In genomic region chr1:84153943-84154342, GRCm38 (mm10) we compare ENCODE assay signal across 10 mouse cellular contexts.
DNase-seq lines count a peak whose midpoint lies in the region; ATAC-seq and TF ChIP-seq lines count a peak whose summit lies in the region.
"Had no signal": no experiment of that assay in that cellular context is flagged by ENCODE, and none has a peak within 500 bp of the region (broad histone marks: within the 10 kb centered on the region; RNA-seq: fewer than 3 reads in every experiment).

No protein-coding gene starts in this region.

- no peak overlapping the region for H3K4me2 ChIP-seq in liver, embryonic 12.5 days
- H3K4me2 ChIP-seq in hindbrain, embryonic 13.5 days: no peak overlapping the region
- H3K4me2 ChIP-seq: liver, embryonic 13.5 days had no signal

- ATAC-seq in cerebellum, adult (ENCODE audit: insufficient number of reproducible peaks, low FRiP score, low TSS enrichment): no peak
- ATAC-seq in liver, embryonic 12.5 days: no peak
- ATAC-seq in hindbrain, embryonic 13.5 days (ENCODE audit: low FRiP score): 0 out of 2 replicates have a peak, but pooled peaks have one; percentile 43
- ATAC-seq in monocyte, adult 5-6 weeks (replicated peaks; ENCODE audit: insufficient number of reproducible peaks, low FRiP score, low TSS enrichment, poor library complexity, severe bottlenecking): no peak

- TF ChIP-seq POLR2A in liver, adult 2 months (IDR thresholded peaks at IDR 0.05; ENCODE audit: extremely low read depth, insufficient read depth, low read length): no peak

- no peak overlapping the region for H3K9ac ChIP-seq in liver, adult 2 months (ENCODE audit: low read depth, low read length)
- H3K9ac ChIP-seq in liver, embryonic 12.5 days: no peak overlapping the region
- no peak overlapping the region for H3K9ac ChIP-seq in hindbrain, embryonic 13.5 days
- H3K9ac ChIP-seq: liver, embryonic 13.5 days had no signal

- no peaks in the 10 kb centered on the region for H3K4me1 ChIP-seq in liver, adult 2 months (ENCODE audit: control insufficient read depth, insufficient read depth, low read length)
- H3K4me1 ChIP-seq in liver, embryonic 12.5 days: no peaks in the 10 kb centered on the region
- peaks cover 7% of the 10 kb centered on the region for H3K4me1 ChIP-seq in hindbrain, embryonic 13.5 days (replicated peaks)
- H3K4me1 ChIP-seq: liver, embryonic 13.5 days had no signal

- WGBS in liver, adult 2 months: 70% methylated on average over 4 of the region's 4 CpGs
- 54% methylated on average over 4 of the region's 4 CpGs for WGBS in liver, embryonic 12.5 days (ENCODE audit: insufficient replicate concordance)
- 56% methylated on average over 4 of the region's 4 CpGs for WGBS in hindbrain, embryonic 13.5 days

- no peaks in the 10 kb centered on the region for H3K27me3 ChIP-seq in liver, adult 2 months (ENCODE audit: control insufficient read depth, insufficient read depth, low read length)
- no peaks in the 10 kb centered on the region for H3K27me3 ChIP-seq in liver, embryonic 12.5 days (replicated peaks)
- H3K27me3 ChIP-seq in hindbrain, embryonic 13.5 days: no peaks in the 10 kb centered on the region
- H3K27me3 ChIP-seq: liver, embryonic 13.5 days had no signal

- peaks cover 6% of the 10 kb centered on the region; the same call in 1 of the 2 replicates for H3K79me2 ChIP-seq in liver, adult 2 months (ENCODE audit: control insufficient read depth, insufficient read depth, low read length)

- H3K27ac ChIP-seq in liver, adult 2 months (replicated peaks; ENCODE audit: insufficient read depth, low read depth, low read length): no peak overlapping the region
- H3K27ac ChIP-seq in liver, embryonic 12.5 days: no peak overlapping the region
- no peak overlapping the region; the same call in 1 of the 2 replicates for H3K27ac ChIP-seq in hindbrain, embryonic 13.5 days
- H3K27ac ChIP-seq: liver, embryonic 13.5 days had no signal

- peaks cover 20% of the 10 kb centered on the region for H3K36me3 ChIP-seq in liver, adult 2 months (ENCODE audit: control insufficient read depth, insufficient read depth, low read length)
- H3K36me3 ChIP-seq in liver, embryonic 12.5 days: no peaks in the 10 kb centered on the region
- peaks cover under 1% of the 10 kb centered on the region for H3K36me3 ChIP-seq in hindbrain, embryonic 13.5 days
- H3K36me3 ChIP-seq: G1E; liver, embryonic 13.5 days had no signal

- TF ChIP-seq CTCF in liver, adult 2 months (IDR thresholded peaks at IDR 0.05; ENCODE audit: low read depth, low read length): peak; percentile 44; the same call in 1 of the 2 replicates

- DNase-seq in cerebellum, postnatal 10 days: peak; percentile 53 to 60
- DNase-seq in liver, adult 2 months (ENCODE audit: extremely low read depth, low read depth, low spot score): peak; percentile 49
- peak; percentile 29 for DNase-seq in adrenal gland, postnatal 25 days
- peak; percentile 63 for DNase-seq in retina, embryonic 14.5 days (ENCODE audit: low spot score)
- DNase-seq: liver, embryonic 13.5 days had no signal

- H3K4me3 ChIP-seq in liver, adult 2 months (ENCODE audit: insufficient read depth, low read depth, low read length): no peak overlapping the region
- H3K4me3 ChIP-seq in liver, embryonic 12.5 days: no peak overlapping the region
- H3K4me3 ChIP-seq in hindbrain, embryonic 13.5 days: no peak overlapping the region
- H3K4me3 ChIP-seq: liver, embryonic 13.5 days had no signal

- no peaks in the 10 kb centered on the region for H3K9me3 ChIP-seq in liver, embryonic 12.5 days (replicated peaks)
- no peaks in the 10 kb centered on the region for H3K9me3 ChIP-seq in hindbrain, embryonic 13.5 days
- H3K9me3 ChIP-seq: liver, embryonic 13.5 days had no signal
